Mouse (Mus musculus) midbrain, embryonic 10.5 days (tissue): ENCODE measurements around the gene Bpi. TPM values are rescaled to one million over a fixed set of nuclear protein-coding genes. Genes with fewer than 3 reads are reported as not detected.

Source experiments
- DNase-seq: peaks from one replicate; pipeline ENCODE4 v3.0.0-alpha.2; 2017; ENCODE audit warnings: low spot score
- H3K27ac ChIP-seq: fragments of 300-500 bp; sonication (generic); replicated peaks from 2 replicates; pipeline ENCODE4 v1.5.1; 2016; ENCODE audit warnings: mild to moderate bottlenecking
- H3K27me3 ChIP-seq: fragments of 300-500 bp; sonication (generic); 2 replicates; pipeline ENCODE4 v1.6.1; 2016; ENCODE audit warnings: low read depth, mild to moderate bottlenecking; ENCODE audit not compliant: poor library complexity, severe bottlenecking
- H3K36me3 ChIP-seq: fragments of 300-500 bp; sonication (generic); 2 replicates; pipeline ENCODE4 v1.6.1; 2016; ENCODE audit warnings: mild to moderate bottlenecking, moderate library complexity
- H3K4me1 ChIP-seq: fragments of 300-500 bp; sonication (generic); 2 replicates; pipeline ENCODE4 v1.6.1; 2016
- H3K4me3 ChIP-seq: fragments of 300-500 bp; sonication (generic); 2 replicates; pipeline ENCODE4 v1.5.1; 2016; ENCODE audit warnings: mild to moderate bottlenecking, moderate library complexity
- H3K9me3 ChIP-seq: fragments of 300-500 bp; sonication (generic); replicated peaks from 2 replicates; pipeline ENCODE4 v1.6.1; 2016; ENCODE audit warnings: mild to moderate bottlenecking
- WGBS: fragments of 180-500 bp; shearing (Covaris S2); methylation state at CpG from one replicate; pipeline ENCODE4 v1.1.7; 2016; 5-methylcytosine and 5-hydroxymethylcytosine counted together
- polyA plus RNA-seq: library from polyadenylated mRNA; unstranded; fragments of >200 nt; fragmentation: Nextera tagmentation; extraction: Ambion mirVana; gene quantifications from 2 replicates; pipeline ENCODE4 v1.2.1, GENCODE M21; 2016

The Bpi gene
- polyA plus RNA-seq, 1 experiment from 2014 or later, result not detected

DNA sequence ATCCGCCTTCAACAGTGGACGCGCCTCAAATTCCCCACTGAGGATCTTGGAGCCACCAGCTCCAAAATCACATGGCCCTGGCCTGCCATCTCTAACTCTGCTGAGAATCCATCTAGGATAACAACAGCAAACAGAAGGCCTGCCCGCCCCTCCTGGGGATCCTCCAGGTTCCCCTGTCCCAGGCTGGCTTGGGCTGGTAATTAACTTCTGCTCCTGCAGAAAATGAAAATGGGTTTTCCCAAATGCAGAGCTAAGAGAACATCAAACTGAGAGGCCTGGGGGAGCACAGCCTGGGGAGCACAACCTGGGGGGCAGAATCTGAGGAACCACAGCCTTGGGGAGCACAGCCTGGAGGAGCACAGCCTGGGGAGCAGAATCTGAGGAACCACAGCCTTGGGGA lies 21.8 kb downstream of the Bpi start:
- no peak overlapping the region for H3K27ac ChIP-seq
- no peak for DNase-seq
- no peak overlapping the region for H3K4me3 ChIP-seq
- WGBS, result 88% methylated on average over 4 of the region's 4 CpGs
- H3K9me3 ChIP-seq, result no peaks in the 10 kb centered on the region
- peaks cover 30% of the 10 kb centered on the region for H3K4me1 ChIP-seq
- H3K36me3 ChIP-seq, result no peaks in the 10 kb centered on the region
- no peaks in the 10 kb centered on the region; the same call in 1 of the 2 replicates for H3K27me3 ChIP-seq

DNA sequence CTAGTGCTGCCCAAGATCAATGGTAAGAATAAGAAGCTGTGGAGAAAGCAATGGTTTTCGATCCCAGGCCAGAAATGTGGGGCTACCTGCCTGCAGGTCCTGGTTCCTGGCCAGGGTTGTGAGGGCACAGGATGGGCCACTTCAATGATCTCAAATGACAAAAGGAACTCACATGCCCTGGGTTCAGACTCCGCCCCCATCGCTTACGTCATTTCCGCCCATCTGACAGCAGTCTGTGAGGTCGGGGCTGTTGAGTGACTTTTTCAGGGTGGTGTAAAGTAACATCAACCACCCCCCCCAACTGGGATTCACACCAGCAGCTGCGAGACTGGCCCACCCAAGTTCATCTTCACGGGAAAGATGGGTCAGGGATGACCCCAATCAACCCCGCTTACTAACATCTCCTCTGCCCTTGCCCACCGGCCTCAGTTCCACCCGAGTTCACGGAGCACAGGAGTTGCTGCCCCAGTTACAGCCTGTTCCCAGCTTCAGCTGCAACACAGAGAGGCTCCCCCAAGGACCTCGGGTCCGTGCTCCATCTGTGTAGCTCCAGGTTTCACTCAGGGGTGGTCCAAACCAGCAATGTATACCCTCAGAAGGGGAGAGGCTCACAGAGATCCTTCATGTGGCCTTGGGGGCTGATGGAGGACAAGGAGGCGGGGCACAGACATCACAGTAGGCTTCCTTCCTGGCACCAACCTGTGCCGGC lies 23.8 kb downstream of the Bpi start:
- Histone ChIP-seq H3K36me3 (no peaks in the 10 kb centered on the region), H3K9me3 (no peaks in the 10 kb centered on the region), H3K4me1 (peaks cover 24% of the 10 kb centered on the region), H3K4me3 (no peak overlapping the region), H3K27me3 (no peaks in the 10 kb centered on the region; the same call in 1 of the 2 replicates), H3K27ac (no peak overlapping the region)
- 70% methylated on average over 16 of the region's 16 CpGs for WGBS
- DNase-seq, result no peak

- Histone ChIP-seq H3K36me3 (no peaks in the 10 kb centered on the region), H3K27ac (no peak overlapping the region), H3K4me1 (peaks cover 11% of the 10 kb centered on the region), H3K9me3 (no peaks in the 10 kb centered on the region), H3K4me3 (no peak overlapping the region), H3K27me3 (no peaks in the 10 kb centered on the region; the same call in 1 of the 2 replicates)
- 88% methylated on average over 7 of the region's 7 CpGs for WGBS
- no peak for DNase-seq
These were observed 25.2 kb downstream of the Bpi start for GRCm38 (mm10) chr2:158283136-158283535.

- H3K9me3 ChIP-seq, result no peaks in the 10 kb centered on the region
- no peak overlapping the region; the same call in 1 of the 2 replicates for H3K27ac ChIP-seq
- no peaks in the 10 kb centered on the region; the same call in 1 of the 2 replicates for H3K27me3 ChIP-seq
- peaks cover 10% of the 10 kb centered on the region for H3K4me1 ChIP-seq
- H3K36me3 ChIP-seq, result no peaks in the 10 kb centered on the region
- H3K4me3 ChIP-seq, result no peak overlapping the region
- DNase-seq, result no peak
- WGBS, result 89% methylated on average over 6 of the region's 6 CpGs
These were observed 25.9 kb downstream of the Bpi start for GRCm38 (mm10) chr2:158283771-158284170.

DNA sequence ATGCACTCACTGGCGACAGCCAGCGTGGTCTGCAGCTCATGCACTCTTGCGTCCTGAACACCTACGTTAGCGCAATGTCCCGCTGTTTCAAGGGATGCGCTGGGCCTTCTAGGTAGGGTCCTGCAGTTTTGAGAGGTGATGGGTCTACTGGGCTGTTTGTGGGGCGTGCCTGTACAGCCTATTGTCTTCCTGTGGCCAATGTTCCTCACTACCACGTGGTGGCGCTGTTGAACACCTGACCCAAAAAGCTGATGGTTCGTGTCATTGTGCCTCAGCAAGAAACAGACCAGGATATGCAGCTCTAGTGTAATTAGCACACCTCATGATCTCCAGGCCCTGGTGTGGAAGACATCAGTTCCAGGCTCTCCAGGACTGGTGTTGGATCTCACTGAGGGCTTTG lies 26.7 kb downstream of the Bpi start:
- H3K27ac ChIP-seq, result peak overlapping the region; percentile 62
- H3K9me3 ChIP-seq, result no peaks in the 10 kb centered on the region
- peaks cover 10% of the 10 kb centered on the region for H3K4me1 ChIP-seq
- H3K4me3 ChIP-seq, result no peak overlapping the region
- DNase-seq, result peak; percentile 67
- WGBS, result 15% methylated on average over 11 of the region's 11 CpGs
- no peaks in the 10 kb centered on the region; the same call in 1 of the 2 replicates for H3K27me3 ChIP-seq
- no peaks in the 10 kb centered on the region for H3K36me3 ChIP-seq

GRCm38 (mm10) chr2:158285655-158286054 lies 27.8 kb downstream of the Bpi start:
- H3K4me1 ChIP-seq, result peaks cover 10% of the 10 kb centered on the region
- no peaks in the 10 kb centered on the region for H3K9me3 ChIP-seq
- no peaks in the 10 kb centered on the region; the same call in 1 of the 2 replicates for H3K27me3 ChIP-seq
- H3K27ac ChIP-seq, result no peak overlapping the region
- WGBS, result 83% methylated on average over 6 of the region's 6 CpGs
- H3K4me3 ChIP-seq, result no peak overlapping the region
- no peak for DNase-seq
- H3K36me3 ChIP-seq, result no peaks in the 10 kb centered on the region

- Histone ChIP-seq H3K4me3 (no peak overlapping the region), H3K27me3 (no peaks in the 10 kb centered on the region), H3K4me1 (peaks cover 4% of the 10 kb centered on the region; the same call in 1 of the 2 replicates), H3K9me3 (no peaks in the 10 kb centered on the region), H3K27ac (no peak overlapping the region), H3K36me3 (no peaks in the 10 kb centered on the region)
- DNase-seq, result no peak
- 67% methylated on average over 9 of the region's 9 CpGs for WGBS
These were observed 37.8 kb downstream of the Bpi start for GRCm38 (mm10) chr2:158295700-158296099.

- Histone ChIP-seq H3K27me3 (no peaks in the 10 kb centered on the region), H3K27ac (no peak overlapping the region), H3K4me3 (no peak overlapping the region), H3K9me3 (no peaks in the 10 kb centered on the region), H3K4me1 (peaks cover 4% of the 10 kb centered on the region; the same call in 1 of the 2 replicates), H3K36me3 (no peaks in the 10 kb centered on the region)
- WGBS, result 91% methylated on average over 3 of the region's 3 CpGs
- DNase-seq, result no peak
These were observed 41.3 kb downstream of the Bpi start for GRCm38 (mm10) chr2:158299203-158299602.

DNA sequence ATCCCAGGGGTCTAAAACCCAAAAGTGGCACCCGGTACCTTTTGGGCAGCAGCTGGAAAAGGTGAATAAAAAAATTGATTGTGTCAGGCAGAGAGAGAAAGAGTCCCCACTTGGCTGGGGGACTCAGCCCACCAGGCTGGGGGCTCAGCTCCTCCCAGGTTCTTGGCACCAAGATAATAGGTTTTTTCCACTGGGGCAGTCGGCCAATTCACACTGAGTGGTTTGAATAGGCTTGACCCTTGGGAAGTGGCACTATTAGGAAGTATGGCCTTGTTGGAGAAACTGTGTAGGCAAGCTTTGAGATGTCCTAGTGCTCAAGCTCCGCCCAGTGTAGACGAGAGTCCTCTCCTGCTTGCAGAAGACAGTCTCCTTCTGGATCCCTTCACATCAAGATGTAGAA lies 41.8 kb downstream of the Bpi start:
- 82% methylated on average over 4 of the region's 4 CpGs for WGBS
- Histone ChIP-seq H3K27ac (no peak overlapping the region), H3K4me3 (no peak overlapping the region), H3K9me3 (no peaks in the 10 kb centered on the region), H3K4me1 (peaks cover 4% of the 10 kb centered on the region; the same call in 1 of the 2 replicates), H3K27me3 (no peaks in the 10 kb centered on the region), H3K36me3 (no peaks in the 10 kb centered on the region)
- DNase-seq, result no peak

GRCm38 (mm10) chr2:158302807-158303206 lies 44.9 kb downstream of the Bpi start:
- 92% methylated on average over 3 of the region's 3 CpGs for WGBS
- Histone ChIP-seq H3K4me1 (peaks cover 12% of the 10 kb centered on the region), H3K36me3 (no peaks in the 10 kb centered on the region), H3K9me3 (no peaks in the 10 kb centered on the region), H3K27me3 (no peaks in the 10 kb centered on the region), H3K27ac (no peak overlapping the region), H3K4me3 (no peak overlapping the region)
- DNase-seq, result no peak

DNA sequence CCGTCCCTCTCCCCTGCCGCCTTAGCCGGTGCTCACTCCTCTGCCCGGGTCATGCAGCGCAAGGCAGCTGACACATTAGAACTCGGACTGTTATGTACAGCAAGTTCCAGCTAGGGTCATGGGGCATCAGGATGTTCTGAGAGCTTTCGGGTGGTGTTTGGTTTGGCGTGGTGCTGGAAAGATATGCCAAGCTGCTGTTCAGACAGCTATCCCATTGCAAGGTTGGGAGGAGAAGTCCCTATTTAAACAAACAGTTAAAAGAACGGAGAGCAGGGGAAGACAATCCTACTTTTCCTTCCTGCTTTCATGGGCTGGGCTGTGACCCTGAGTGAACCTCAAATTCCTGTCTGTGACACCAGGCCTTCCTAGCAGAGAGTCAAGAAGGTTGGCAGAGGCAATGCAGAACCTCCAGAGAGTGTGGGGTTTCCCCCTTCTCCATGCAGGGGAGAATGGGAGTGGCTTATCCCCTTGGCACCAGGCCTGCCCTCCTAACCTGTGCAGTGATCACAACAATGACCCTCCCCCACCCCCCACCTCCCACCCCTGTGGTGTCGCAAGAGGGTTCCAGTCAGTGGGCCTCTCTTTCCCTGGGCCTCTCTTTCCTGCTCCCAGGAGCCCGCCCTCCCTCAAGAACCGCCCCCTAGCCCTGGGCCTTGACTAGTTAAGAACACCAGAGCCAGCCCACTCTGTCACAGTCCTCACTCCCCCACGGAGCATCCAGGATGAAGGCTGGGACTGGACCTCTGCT lies 48.2 kb downstream of the Bpi start, which contains the start of gene Lbp:
Lbp (plus strand) TSS at position 546 of the 748 bp plus-strand sequence.
- Histone ChIP-seq H3K27ac (peak within 1 kb of the TSS; percentile 76), H3K9me3 (no peaks in the 10 kb centered on the region), H3K36me3 (no peaks in the 10 kb centered on the region), H3K4me1 (peaks cover 12% of the 10 kb centered on the region), H3K27me3 (no peaks in the 10 kb centered on the region), H3K4me3 (no peak within 1 kb of the TSS)
- 45% methylated on average over 13 of the region's 13 CpGs for WGBS
- peak; percentile 28 for DNase-seq

- peaks cover 12% of the 10 kb centered on the region for H3K4me1 ChIP-seq
- no peaks in the 10 kb centered on the region for H3K36me3 ChIP-seq
- no peaks in the 10 kb centered on the region for H3K9me3 ChIP-seq
- WGBS, result 47% methylated on average over 6 of the region's 6 CpGs
- no peak for DNase-seq
- H3K4me3 ChIP-seq, result no peak overlapping the region
- peak overlapping the region; percentile 76 for H3K27ac ChIP-seq
- no peaks in the 10 kb centered on the region for H3K27me3 ChIP-seq
These were observed 48.8 kb downstream of the Bpi start for GRCm38 (mm10) chr2:158306696-158307049.

DNA sequence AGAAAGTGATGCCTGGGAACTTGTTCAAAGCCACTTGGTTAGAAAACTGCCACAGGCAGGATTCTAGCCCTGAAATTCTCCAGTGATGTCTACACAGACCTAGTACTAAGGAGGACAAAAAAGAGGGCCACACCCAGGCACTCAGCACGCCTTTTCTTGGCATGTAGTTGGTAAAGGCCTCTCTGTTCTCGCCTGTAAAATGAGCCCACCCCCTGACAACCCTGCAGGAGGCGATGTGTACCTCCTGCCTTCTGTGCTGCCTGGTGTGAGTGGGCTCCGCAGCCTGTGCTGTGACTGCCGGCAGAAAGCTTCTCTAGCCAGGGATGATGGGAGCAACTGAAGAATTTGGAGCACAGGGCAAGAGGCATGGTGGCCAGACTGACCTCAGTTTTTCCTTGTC lies 50.4 kb downstream of the Bpi start:
- H3K27ac ChIP-seq, result no peak overlapping the region
- DNase-seq, result no peak
- H3K9me3 ChIP-seq, result no peaks in the 10 kb centered on the region
- H3K4me1 ChIP-seq, result peaks cover 12% of the 10 kb centered on the region
- WGBS, result 62% methylated on average over 5 of the region's 5 CpGs
- H3K4me3 ChIP-seq, result no peak overlapping the region
- H3K36me3 ChIP-seq, result no peaks in the 10 kb centered on the region
- H3K27me3 ChIP-seq, result no peaks in the 10 kb centered on the region
